Mouse (Mus musculus): ENCODE data around the gene Nap1l1. TPM values are rescaled to one million over a fixed set of nuclear protein-coding genes. Genes with fewer than 3 reads are reported as not detected.

Gene Nap1l1
- polyA plus RNA-seq, 1 experiment = 464 TPM

DNA sequence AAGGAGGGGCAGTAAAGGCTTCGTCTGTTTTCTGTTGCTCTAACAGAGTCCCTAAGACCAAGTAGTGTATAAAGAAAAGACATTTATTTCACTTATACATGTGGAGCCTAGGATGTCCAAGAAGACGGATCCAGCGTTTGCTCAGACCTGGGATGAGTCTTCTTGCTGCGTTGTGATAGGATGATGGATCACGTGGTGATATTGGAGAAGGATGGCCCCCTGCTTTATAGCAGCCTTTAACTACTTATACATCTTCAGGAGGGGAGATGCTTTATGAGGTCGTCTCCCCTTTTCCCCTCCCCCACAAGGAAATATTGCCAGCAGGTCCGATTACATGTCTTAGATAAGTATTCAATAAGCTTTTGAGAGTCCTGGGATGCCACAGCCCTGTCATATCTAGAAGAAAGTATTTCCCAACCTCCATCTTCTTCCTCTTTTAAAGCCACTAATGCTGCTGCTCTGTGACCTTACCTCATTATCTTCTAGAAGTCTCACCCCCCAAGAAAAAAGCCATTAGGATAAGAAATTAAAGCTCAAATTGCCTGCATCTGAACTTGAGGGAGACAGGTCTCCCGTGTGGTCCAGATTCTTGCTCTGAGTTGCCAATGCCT is 18.2 kb upstream of the Nap1l1 start:
- Histone ChIP-seq H3K4me3 (ENCODE audit: insufficient read depth, low read length) (no peak overlapping the region), H3K27ac (ENCODE audit: insufficient read depth, low read depth, low read length) (no peak overlapping the region), H3K4me1 (ENCODE audit: control insufficient read depth, insufficient read depth, low read length) (peaks cover 6% of the 10 kb centered on the region)
- TF ChIP-seq POLR2A (IDR thresholded peaks at IDR 0.05; ENCODE audit: borderline replicate concordance, low read depth, low read length) (no peak), CTCF (IDR thresholded peaks at IDR 0.05; ENCODE audit: low read depth, low read length) (no peak)

DNA sequence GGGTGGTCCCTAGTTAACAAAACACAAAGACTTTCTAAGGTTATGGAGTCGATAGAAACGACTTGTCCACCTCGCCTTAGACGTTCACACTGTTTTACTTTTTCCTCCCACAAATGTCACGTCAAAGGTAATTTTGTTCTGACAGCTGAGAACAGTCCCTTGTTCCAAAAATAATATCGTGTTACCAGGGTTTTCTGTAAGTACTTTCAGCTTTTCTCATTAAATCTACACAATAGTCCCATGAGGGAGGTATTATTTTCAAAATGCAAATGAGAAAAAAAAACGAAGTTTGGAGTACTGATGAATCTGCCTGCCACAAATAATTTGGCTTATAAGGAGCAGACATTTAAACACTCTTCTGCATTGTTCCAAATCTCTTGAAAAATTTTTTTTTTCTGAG is 14.9 kb upstream of the Nap1l1 start:
- no peak for TF ChIP-seq CTCF (IDR thresholded peaks at IDR 0.05; ENCODE audit: low read depth, low read length)
- no peak for TF ChIP-seq POLR2A (IDR thresholded peaks at IDR 0.05; ENCODE audit: borderline replicate concordance, low read depth, low read length)
- Histone ChIP-seq H3K4me1 (ENCODE audit: control insufficient read depth, insufficient read depth, low read length) (peaks cover 6% of the 10 kb centered on the region), H3K27ac (ENCODE audit: insufficient read depth, low read depth, low read length) (no peak overlapping the region)

DNA sequence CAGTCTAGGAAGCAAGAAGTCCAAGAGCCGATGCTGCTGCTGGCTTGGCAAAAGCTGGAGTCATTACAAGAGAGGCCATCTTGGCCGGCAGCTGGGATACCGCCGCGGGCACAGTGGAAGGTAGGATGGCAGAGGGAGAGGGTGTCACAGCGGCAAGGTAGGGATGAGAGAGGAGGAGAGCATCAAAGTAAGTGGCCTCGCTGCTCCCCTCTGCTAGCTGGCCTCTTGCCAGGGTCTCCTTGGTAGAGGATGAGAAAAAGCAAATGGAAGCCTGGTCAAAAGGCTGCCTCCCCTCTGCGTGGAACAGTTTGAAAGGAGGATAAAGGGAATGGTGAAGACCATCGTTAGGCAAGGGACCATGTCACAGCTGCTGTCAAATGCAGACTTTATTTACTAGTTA is 14.0 kb upstream of the Nap1l1 start:
- no peak overlapping the region for H3K27ac ChIP-seq (ENCODE audit: insufficient read depth, low read depth, low read length)
- no peak overlapping the region for H3K4me3 ChIP-seq (ENCODE audit: insufficient read depth, low read length)
- H3K4me1 ChIP-seq (ENCODE audit: control insufficient read depth, insufficient read depth, low read length) = peaks cover 6% of the 10 kb centered on the region
- TF ChIP-seq POLR2A (IDR thresholded peaks at IDR 0.05; ENCODE audit: borderline replicate concordance, low read depth, low read length) = no peak
- TF ChIP-seq CTCF (IDR thresholded peaks at IDR 0.05; ENCODE audit: low read depth, low read length) = no peak

More for the DNA sequence above, 14.9 kb upstream of the Nap1l1 start:
- no peak overlapping the region for H3K4me3 ChIP-seq (ENCODE audit: insufficient read depth, low read length)

DNA sequence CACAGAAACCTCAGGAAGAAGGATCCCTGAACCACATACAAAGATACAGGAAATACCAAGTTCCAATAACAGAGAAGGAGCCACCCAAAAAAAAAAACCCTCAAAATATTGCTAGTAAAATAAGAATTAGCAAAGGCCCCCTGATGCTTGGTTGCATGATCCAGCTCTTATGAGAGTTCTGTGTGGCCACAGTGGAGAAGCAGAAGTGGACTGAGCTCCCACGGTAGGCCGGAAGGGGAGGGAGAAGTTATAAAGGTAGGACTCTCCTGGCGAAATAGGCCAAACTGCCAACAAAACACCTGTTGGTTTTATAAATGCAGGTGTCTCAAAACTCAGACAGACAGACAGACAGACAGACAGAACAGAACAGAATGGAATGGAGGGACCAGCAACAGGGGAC is 13.1 kb upstream of the Nap1l1 start:
- no peak for TF ChIP-seq POLR2A (IDR thresholded peaks at IDR 0.05; ENCODE audit: borderline replicate concordance, low read depth, low read length)
- TF ChIP-seq CTCF (IDR thresholded peaks at IDR 0.05; ENCODE audit: low read depth, low read length) = no peak
- H3K4me3 ChIP-seq (ENCODE audit: insufficient read depth, low read length) = no peak overlapping the region
- H3K4me1 ChIP-seq (ENCODE audit: control insufficient read depth, insufficient read depth, low read length) = peaks cover 9% of the 10 kb centered on the region
- no peak overlapping the region for H3K27ac ChIP-seq (ENCODE audit: insufficient read depth, low read depth, low read length)

DNA sequence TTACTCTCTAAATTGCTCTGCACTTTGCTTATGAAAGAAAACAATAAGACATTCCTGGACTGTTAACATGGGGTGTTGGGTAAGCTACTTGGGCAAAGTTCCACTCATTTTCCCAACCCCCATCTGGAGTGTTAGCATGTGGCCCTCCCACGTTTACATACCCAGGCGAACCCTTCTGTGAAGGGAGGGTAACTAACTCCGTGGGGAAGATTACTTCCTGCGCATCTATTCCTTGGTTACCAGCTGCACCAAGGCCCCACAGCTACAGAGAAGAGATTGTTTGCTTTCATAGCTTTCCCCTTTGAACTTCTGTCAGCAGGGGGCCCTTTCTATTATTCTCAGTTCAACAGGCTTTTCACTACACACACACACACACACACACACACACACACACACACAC is 12.6 kb upstream of the Nap1l1 start:
- TF ChIP-seq CTCF (IDR thresholded peaks at IDR 0.05; ENCODE audit: low read depth, low read length) (no peak), POLR2A (IDR thresholded peaks at IDR 0.05; ENCODE audit: borderline replicate concordance, low read depth, low read length) (no peak)
- H3K4me1 ChIP-seq (ENCODE audit: control insufficient read depth, insufficient read depth, low read length) = peaks cover 6% of the 10 kb centered on the region
- H3K27ac ChIP-seq (ENCODE audit: insufficient read depth, low read depth, low read length) = no peak overlapping the region
- no peak overlapping the region for H3K4me3 ChIP-seq (ENCODE audit: insufficient read depth, low read length)

DNA sequence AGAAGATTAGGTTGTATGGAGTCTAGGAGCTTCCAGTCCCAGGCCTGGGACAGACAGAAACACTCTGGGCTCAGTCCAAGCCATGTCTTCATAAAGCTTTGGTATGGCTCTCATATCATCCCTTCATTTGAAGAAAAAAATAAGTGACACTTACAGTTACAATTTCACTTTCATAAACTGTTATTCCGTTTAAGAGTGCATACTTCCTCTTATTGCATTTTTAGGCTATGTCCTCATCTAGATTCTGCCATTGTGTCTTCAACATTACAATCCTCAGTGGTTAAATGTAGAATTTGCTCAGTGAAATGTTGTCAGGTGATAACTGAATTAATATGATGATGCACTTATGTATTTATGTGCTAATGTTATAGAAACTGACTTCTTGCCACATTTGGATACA is 8.2 kb upstream of the Nap1l1 start:
- Histone ChIP-seq H3K27ac (ENCODE audit: insufficient read depth, low read depth, low read length) (peak overlapping the region; percentile 45), H3K4me1 (ENCODE audit: control insufficient read depth, insufficient read depth, low read length) (peaks cover 8% of the 10 kb centered on the region), H3K4me3 (ENCODE audit: insufficient read depth, low read length) (no peak overlapping the region)
- TF ChIP-seq CTCF (IDR thresholded peaks at IDR 0.05; ENCODE audit: low read depth, low read length) (no peak), POLR2A (IDR thresholded peaks at IDR 0.05; ENCODE audit: borderline replicate concordance, low read depth, low read length) (no peak)

DNA sequence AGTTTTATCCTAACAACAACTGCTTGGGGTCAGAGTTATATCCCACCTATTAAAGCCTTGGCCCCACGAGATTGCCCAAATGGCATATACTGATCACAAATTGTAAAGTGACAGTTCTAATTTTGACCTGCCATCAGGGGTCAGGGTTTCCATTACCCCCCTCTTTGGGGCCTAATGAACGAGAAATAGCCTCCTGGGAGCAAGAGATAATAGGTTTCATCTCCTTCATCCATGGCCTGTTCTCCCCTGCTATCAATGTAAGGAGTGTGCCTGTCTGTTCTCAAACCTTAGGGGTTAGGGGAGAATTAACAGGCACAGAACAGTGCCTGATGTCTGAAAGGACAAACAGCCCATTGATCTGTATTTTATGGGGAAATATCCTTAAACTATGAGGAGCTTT is 7.6 kb upstream of the Nap1l1 start:
- Histone ChIP-seq H3K4me1 (ENCODE audit: control insufficient read depth, insufficient read depth, low read length) (peaks cover 8% of the 10 kb centered on the region), H3K4me3 (ENCODE audit: insufficient read depth, low read length) (no peak overlapping the region), H3K27ac (ENCODE audit: insufficient read depth, low read depth, low read length) (no peak overlapping the region)
- no peak for TF ChIP-seq CTCF (IDR thresholded peaks at IDR 0.05; ENCODE audit: low read depth, low read length)
- TF ChIP-seq POLR2A (IDR thresholded peaks at IDR 0.05; ENCODE audit: borderline replicate concordance, low read depth, low read length) = no peak

DNA sequence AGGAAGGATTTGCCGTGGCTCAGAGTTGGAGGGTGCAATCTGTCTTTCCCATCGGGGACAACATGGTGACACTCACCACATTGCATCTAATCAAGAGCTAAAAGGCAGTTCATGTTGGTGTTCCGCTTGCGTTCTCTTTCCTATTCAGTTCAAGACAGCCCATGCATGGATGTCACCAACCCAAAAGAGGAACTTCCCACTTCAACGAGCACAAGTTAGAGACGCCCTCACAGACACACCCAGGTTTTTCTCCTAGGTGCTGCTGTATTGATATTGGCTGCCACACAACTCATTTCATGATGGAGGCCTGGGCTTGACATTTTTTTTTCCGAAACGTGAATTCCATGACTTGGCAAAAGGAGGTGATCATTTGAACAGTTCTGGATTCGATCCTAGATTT is 1.9 kb upstream of the Nap1l1 start:
- no peak overlapping the region for H3K4me3 ChIP-seq (ENCODE audit: insufficient read depth, low read length)
- H3K4me1 ChIP-seq (ENCODE audit: control insufficient read depth, insufficient read depth, low read length) = peaks cover 15% of the 10 kb centered on the region
- H3K27ac ChIP-seq (ENCODE audit: insufficient read depth, low read depth, low read length) = no peak overlapping the region
- no peak for TF ChIP-seq CTCF (IDR thresholded peaks at IDR 0.05; ENCODE audit: low read depth, low read length)
- TF ChIP-seq POLR2A (IDR thresholded peaks at IDR 0.05; ENCODE audit: borderline replicate concordance, low read depth, low read length) = no peak

DNA sequence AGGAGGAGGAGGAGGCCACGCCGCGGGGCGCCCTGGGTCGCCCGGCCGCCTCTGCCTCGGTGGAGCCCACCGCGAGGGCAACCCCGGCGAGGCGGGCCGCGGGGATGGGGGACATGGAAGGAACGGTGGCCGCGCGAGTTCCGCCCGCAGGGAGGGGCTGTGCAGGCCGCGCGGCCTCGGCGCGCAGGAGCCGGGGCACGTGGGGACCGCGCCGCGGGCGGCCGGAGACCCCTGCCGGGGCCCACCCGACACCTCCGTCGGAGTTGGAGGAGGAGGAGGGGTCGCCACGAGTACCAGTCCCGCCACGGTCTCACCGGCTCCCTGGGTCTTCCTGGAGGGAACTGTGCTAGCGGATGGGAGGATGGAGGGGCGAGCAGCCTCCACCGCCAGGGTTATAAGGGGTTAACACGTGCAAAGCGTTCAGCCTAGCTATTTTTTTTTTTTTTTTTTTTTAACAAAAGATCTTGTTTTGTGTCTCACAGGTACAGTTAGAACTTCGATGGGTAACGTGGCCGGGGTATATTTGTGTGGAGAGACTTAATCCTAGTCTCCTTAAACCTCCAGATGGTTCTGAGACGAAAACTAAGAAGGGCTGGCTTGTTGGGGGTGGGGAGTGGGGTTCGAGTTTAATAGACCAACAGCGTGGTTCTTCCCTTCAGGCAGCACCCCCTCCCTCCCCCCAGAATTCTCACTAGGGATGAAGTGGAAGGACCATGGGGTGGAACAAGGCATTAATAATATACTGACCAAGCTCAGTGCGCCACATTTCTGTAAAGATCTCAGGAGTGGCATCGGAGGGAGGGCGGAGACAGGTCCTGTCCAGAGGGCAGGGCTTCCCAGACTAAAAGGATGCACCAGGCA is 718 bp downstream of the Nap1l1 start:
- Histone ChIP-seq H3K4me1 (ENCODE audit: control insufficient read depth, insufficient read depth, low read length) (peaks cover 23% of the 10 kb centered on the region), H3K4me3 (ENCODE audit: insufficient read depth, low read length) (peak overlapping the region; percentile 96), H3K27ac (ENCODE audit: insufficient read depth, low read depth, low read length) (peak overlapping the region; percentile 66)
- no peak for TF ChIP-seq POLR2A (IDR thresholded peaks at IDR 0.05; ENCODE audit: borderline replicate concordance, low read depth, low read length)
- no peak for TF ChIP-seq CTCF (IDR thresholded peaks at IDR 0.05; ENCODE audit: low read depth, low read length)

DNA sequence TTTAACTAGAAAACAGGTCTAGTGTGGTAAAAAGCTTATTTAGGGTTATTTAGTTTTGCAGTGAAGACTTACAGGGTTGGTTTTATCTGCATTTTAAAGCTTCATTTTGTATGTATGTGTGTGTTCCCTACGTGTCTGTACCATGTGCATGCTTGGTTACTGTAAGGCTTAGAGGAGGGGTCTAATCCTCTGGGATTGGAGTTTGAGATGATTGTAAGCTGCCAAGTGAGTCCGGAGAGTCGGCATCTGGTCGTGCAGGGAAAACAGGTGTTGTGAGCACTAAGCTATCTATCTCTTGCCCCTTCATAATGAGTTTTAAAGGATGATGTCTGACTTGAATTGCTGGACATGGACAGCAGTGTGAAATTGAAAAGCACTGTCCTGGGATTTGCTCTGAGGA is 3.3 kb downstream of the Nap1l1 start:
- TF ChIP-seq POLR2A (IDR thresholded peaks at IDR 0.05; ENCODE audit: borderline replicate concordance, low read depth, low read length) (no peak), CTCF (IDR thresholded peaks at IDR 0.05; ENCODE audit: low read depth, low read length) (no peak)
- peaks cover 19% of the 10 kb centered on the region for H3K4me1 ChIP-seq (ENCODE audit: control insufficient read depth, insufficient read depth, low read length)
- no peak overlapping the region for H3K4me3 ChIP-seq (ENCODE audit: insufficient read depth, low read length)
- H3K27ac ChIP-seq (ENCODE audit: insufficient read depth, low read depth, low read length) = no peak overlapping the region
